Mouse (Mus musculus) kidney, embryonic 14.5 days (tissue): ENCODE measurements at regions not wholly inside any gene's neighbourhood (a gene's known extent, or its start where the extent isn't known, plus 50 kb on each side); places are given as distances from the start of the nearest gene placed in this dataset.

ENCODE experiments used
- ATAC-seq: fragments of 200-750 bp; cut with Nextera tagmentation; 2 replicates; pipeline ENCODE4 v1.8.0; 2017; ENCODE audit warnings: moderate number of reproducible peaks, mild to moderate bottlenecking, moderate TSS enrichment, moderate library complexity; ENCODE audit not compliant: low FRiP score, low TSS enrichment
- H3K27ac ChIP-seq: fragments of 300-500 bp; sonication (generic); 2 replicates; pipeline ENCODE4 v1.5.1; 2014; ENCODE audit warnings: low read depth, mild to moderate bottlenecking, low read length, moderate library complexity, mixed read lengths
- H3K27me3 ChIP-seq: fragments of 300-500 bp; sonication (generic); 2 replicates; pipeline ENCODE4 v1.6.1; 2014; ENCODE audit warnings: mild to moderate bottlenecking, low read length; ENCODE audit not compliant: control insufficient read depth, insufficient read depth
- H3K36me3 ChIP-seq: fragments of 300-500 bp; sonication (generic); 2 replicates; pipeline ENCODE4 v1.6.1; 2014; ENCODE audit warnings: low read length, mixed read lengths; ENCODE audit not compliant: control insufficient read depth, insufficient read depth
- H3K4me1 ChIP-seq: fragments of 300-500 bp; sonication (generic); 2 replicates; pipeline ENCODE4 v1.6.1; 2014; ENCODE audit warnings: low read length, mixed read lengths; ENCODE audit not compliant: control insufficient read depth, insufficient read depth
- H3K4me2 ChIP-seq: fragments of 300-500 bp; sonication (generic); replicated peaks from 2 replicates; pipeline ENCODE4 v1.6.1; 2014; ENCODE audit warnings: low read depth, mild to moderate bottlenecking, low read length
- H3K4me3 ChIP-seq: fragments of 300-500 bp; sonication (generic); 2 replicates; pipeline ENCODE4 v1.5.1; 2014; ENCODE audit warnings: mild to moderate bottlenecking, low read length
- H3K9ac ChIP-seq: fragments of 300-500 bp; sonication (generic); 2 replicates; pipeline ENCODE4 v1.6.1; 2014; ENCODE audit warnings: low read depth, mild to moderate bottlenecking, low read length, moderate library complexity
- H3K9me3 ChIP-seq: fragments of 300-500 bp; sonication (generic); 2 replicates; pipeline ENCODE4 v1.6.1; 2016; ENCODE audit warnings: low read length; ENCODE audit not compliant: control insufficient read depth
- WGBS: fragments of 180-500 bp; shearing (Covaris S2); extraction: QIAGEN DNeasy Blood & Tissue Kit; methylation state at CpG from one replicate; pipeline ENCODE4 v1.1.7; 2014; 5-methylcytosine and 5-hydroxymethylcytosine counted together

GRCm38 (mm10) chr17:45784496-45784895, 50.9 kb upstream of the 1600014C23Rik start:
- Histone ChIP-seq H3K4me1 (no peaks in the 10 kb centered on the region), H3K4me3 (no peak overlapping the region), H3K27ac (no peak overlapping the region), H3K9ac (no peak overlapping the region), H3K27me3 (no peaks in the 10 kb centered on the region; the same call in 1 of the 2 replicates), H3K9me3 (no peaks in the 10 kb centered on the region), H3K36me3 (no peaks in the 10 kb centered on the region), H3K4me2 (no peak overlapping the region)
- WGBS = 89% methylated on average over 5 of the region's 5 CpGs
- no peak for ATAC-seq
